Mouse (Mus musculus) spleen, postnatal 0 days (tissue): Measurements from ENCODE around the gene Csnk2a1. TPM values are rescaled to one million over a fixed set of nuclear protein-coding genes. Genes with fewer than 3 reads are reported as not detected.

Source experiments
- polyA plus RNA-seq: library from polyadenylated mRNA; unstranded; fragments of >200 nt; fragmentation: Nextera tagmentation; extraction: Ambion mirVana; gene quantifications from 2 replicates; pipeline ENCODE4 v1.2.1, GENCODE M21; 2015

The Csnk2a1 gene
- 63.5 and 71.2 TPM in 2 replicates for polyA plus RNA-seq

DNA sequence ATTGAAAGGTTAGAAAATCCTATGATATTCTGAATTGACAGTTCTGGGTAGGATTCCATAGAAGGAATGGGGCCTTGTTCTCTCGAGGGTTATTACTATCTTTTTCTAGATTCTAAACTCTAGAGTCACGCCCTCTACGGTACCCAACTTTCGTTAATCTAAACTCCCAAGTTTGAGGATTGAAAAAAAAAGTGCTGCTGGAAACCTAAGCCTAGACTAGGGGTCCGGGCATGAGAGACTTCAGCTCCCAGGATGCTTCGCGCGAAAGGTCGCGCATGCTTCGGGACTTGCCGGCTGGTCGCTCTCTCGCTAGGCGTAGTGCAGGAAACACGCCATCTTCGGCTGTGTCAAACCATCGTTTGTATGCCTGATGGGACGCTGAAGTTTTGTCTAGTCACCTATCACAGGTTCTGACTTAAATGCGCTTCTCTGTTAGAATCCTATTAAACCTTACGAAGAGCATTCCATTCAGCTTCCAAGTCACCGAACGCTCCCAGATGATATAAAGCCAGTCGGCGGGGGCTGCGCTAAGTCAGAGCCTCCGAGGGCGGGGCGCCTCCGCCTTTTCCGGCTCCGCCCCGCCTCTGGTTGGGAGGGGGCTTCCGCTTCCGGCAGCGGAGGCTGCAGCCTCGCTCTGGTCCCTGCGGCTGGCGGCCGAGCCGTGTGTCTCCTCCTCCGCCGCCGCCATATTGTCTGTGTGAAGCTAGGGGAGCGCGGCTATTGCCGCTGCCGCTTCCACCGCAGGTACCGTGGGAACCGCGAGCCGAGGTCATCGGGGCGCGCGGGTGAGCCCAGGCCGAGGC lies at the start of gene Csnk2a1:
Csnk2a1 (plus strand) TSS at position 592 of the 803 bp plus-strand sequence.

DNA sequence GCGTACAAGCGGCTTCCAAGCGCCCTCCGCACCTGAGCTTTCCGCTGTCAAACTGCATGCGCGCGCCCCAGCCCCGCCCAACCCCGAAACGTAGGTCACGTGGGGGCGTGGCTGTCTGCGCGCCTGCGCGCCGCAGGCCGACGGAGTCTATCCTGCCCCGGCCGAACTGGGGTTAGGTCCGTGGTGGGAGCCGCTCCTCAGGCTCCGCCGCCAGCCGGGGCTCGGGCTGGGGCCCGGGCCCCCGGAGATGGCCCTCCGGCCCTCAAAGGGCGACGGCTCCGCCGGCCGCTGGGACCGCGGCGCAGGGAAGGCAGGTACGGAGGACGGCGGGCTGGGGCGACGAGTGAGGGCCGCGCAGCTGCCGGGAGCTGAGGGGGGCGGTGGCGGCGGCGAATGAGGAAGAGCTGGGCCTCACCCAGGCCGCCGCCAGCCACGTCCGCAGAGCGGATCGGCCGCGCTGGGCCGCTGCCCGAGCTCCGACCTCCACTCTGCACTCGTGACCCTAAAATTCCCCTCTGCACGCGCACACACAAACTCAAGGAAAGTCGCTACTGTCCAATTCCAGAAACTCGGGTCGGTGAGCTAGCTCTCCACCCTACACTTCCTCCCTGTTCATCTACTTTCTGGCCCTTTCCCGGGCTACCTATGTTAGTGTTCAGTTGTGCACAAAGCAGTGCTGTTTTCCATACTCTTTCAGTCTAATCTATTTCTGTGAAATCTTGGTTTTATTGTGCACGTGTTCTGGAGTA lies 67.3 kb downstream of the Csnk2a1 start, which contains the start of gene Tbc1d20:
Tbc1d20 (plus strand) TSS at position 102 of the 749 bp plus-strand sequence.

Other genes starting within 250 kb of the Csnk2a1 start
- gene Fam110a, start 246.6 kb upstream of the Csnk2a1 start, polyA plus RNA-seq: 6.5 and 9.2 TPM in 2 replicates
- 4.3 and 5.1 TPM in 2 replicates for gene Slc52a3, start 230.3 kb upstream of the Csnk2a1 start, polyA plus RNA-seq
- gene Scrt2, start 145.3 kb upstream of the Csnk2a1 start, polyA plus RNA-seq: not detected in 2 replicates
- 6.7 and 8.2 TPM in 2 replicates for gene Srxn1, start 121.3 kb upstream of the Csnk2a1 start, polyA plus RNA-seq
- gene Tcf15, start 83.3 kb upstream of the Csnk2a1 start, polyA plus RNA-seq: 0.92 and 1.4 TPM in 2 replicates
- gene Tbc1d20, start 67.0 kb downstream of the Csnk2a1 start, polyA plus RNA-seq: 14.9 and 18.5 TPM in 2 replicates
- 65.4 and 71.0 TPM in 2 replicates for gene Rbck1, start 105.8 kb downstream of the Csnk2a1 start, polyA plus RNA-seq
- gene Trib3, start 117.2 kb downstream of the Csnk2a1 start, polyA plus RNA-seq: 1.2 and 1.8 TPM in 2 replicates
- gene Nrsn2, start 149.8 kb downstream of the Csnk2a1 start, polyA plus RNA-seq: not detected in 2 replicates
- gene Sox12, start 171.2 kb downstream of the Csnk2a1 start, polyA plus RNA-seq: 3.5 and 3.9 TPM in 2 replicates
- 15.6 and 16.3 TPM in 2 replicates for gene Zcchc3, start 188.2 kb downstream of the Csnk2a1 start, polyA plus RNA-seq
- gene 6820408C15Rik, start 188.7 kb downstream of the Csnk2a1 start, polyA plus RNA-seq: 0.59 and 0.61 TPM in 2 replicates
- gene Defb23, start 237.8 kb downstream of the Csnk2a1 start, polyA plus RNA-seq: not detected in 2 replicates